Mouse (Mus musculus) liver, embryonic 12.5 days (tissue): ENCODE data around the gene Trim34a. TPM values are rescaled to one million over a fixed set of nuclear protein-coding genes. Genes with fewer than 3 reads are reported as not detected.
"Not testable (repeated sequence)": the region's sequence is repeated elsewhere in the genome, so short reads cannot be mapped to it uniquely, and the experiment has no call there.

Experiments
- ATAC-seq: fragments of 200-750 bp; cut with Nextera tagmentation; 2 replicates; pipeline ENCODE4 v1.8.0; 2017; ENCODE audit warnings: moderate number of reproducible peaks, mild to moderate bottlenecking, moderate library complexity
- H3K27ac ChIP-seq: fragments of 300-500 bp; sonication (generic); 2 replicates; pipeline ENCODE4 v1.5.1; 2016; ENCODE audit warnings: mild to moderate bottlenecking
- H3K27me3 ChIP-seq: fragments of 300-500 bp; sonication (generic); replicated peaks from 2 replicates; pipeline ENCODE4 v1.6.1; 2016; ENCODE audit warnings: mild to moderate bottlenecking, moderate library complexity
- H3K36me3 ChIP-seq: fragments of 300-500 bp; sonication (generic); 2 replicates; pipeline ENCODE4 v1.6.1; 2016; ENCODE audit warnings: mild to moderate bottlenecking, moderate library complexity
- H3K4me1 ChIP-seq: fragments of 300-500 bp; sonication (generic); 2 replicates; pipeline ENCODE4 v1.6.1; 2016
- H3K4me2 ChIP-seq: fragments of 300-500 bp; sonication (generic); 2 replicates; pipeline ENCODE4 v1.6.1; 2016; ENCODE audit warnings: mild to moderate bottlenecking, moderate library complexity
- H3K4me3 ChIP-seq: fragments of 300-500 bp; sonication (generic); 2 replicates; pipeline ENCODE4 v1.5.1; 2016; ENCODE audit warnings: mild to moderate bottlenecking, moderate library complexity
- H3K9ac ChIP-seq: fragments of 300-500 bp; sonication (generic); 2 replicates; pipeline ENCODE4 v1.6.1; 2016; ENCODE audit warnings: mild to moderate bottlenecking, moderate library complexity
- H3K9me3 ChIP-seq: fragments of 300-500 bp; sonication (generic); replicated peaks from 2 replicates; pipeline ENCODE4 v1.6.1; 2016; ENCODE audit warnings: mild to moderate bottlenecking, moderate library complexity
- WGBS: fragments of 180-500 bp; shearing (Covaris S2); methylation state at CpG from one replicate; pipeline ENCODE4 v1.1.7; 2016; ENCODE audit not compliant: insufficient replicate concordance; 5-methylcytosine and 5-hydroxymethylcytosine counted together
- polyA plus RNA-seq: library from polyadenylated mRNA; unstranded; fragments of >200 nt; fragmentation: Nextera tagmentation; extraction: Ambion mirVana; gene quantifications from 2 replicates; pipeline ENCODE4 v1.2.1, GENCODE M21; 2016

Trim34a gene
- polyA plus RNA-seq, result 1.2 and 1.7 TPM in 2 replicates

GRCm38 (mm10) chr7:104244287-104245181, at the start of gene Trim34a:
Gene Trim34a, plus strand, starts transcription at chr7:104244457.
- no peaks in the 10 kb centered on the region for H3K27me3 ChIP-seq
- H3K36me3 ChIP-seq, result no peaks in the 10 kb centered on the region
- H3K4me3 ChIP-seq, result peak within 1 kb of the TSS; percentile 60
- 5% methylated on average over 13 of the region's 13 CpGs for WGBS
- peak within 1 kb of the TSS; percentile 65 for H3K9ac ChIP-seq
- no peaks in the 10 kb centered on the region for H3K9me3 ChIP-seq
- H3K4me2 ChIP-seq, result peak within 1 kb of the TSS; percentile 66
- ATAC-seq, result peak; percentile 85
- H3K27ac ChIP-seq, result peak within 1 kb of the TSS; percentile 41; the same call in 1 of the 2 replicates
- H3K4me1 ChIP-seq, result no peaks in the 10 kb centered on the region

GRCm38 (mm10) chr7:104195885-104196284, 48.4 kb upstream of the Trim34a start, which contains the start of gene Olfr649:
Gene Olfr649, minus strand, starts transcription at chr7:104195985.
- Histone ChIP-seq H3K36me3 (no peaks in the 10 kb centered on the region), H3K27me3 (no peaks in the 10 kb centered on the region), H3K9me3 (no peaks in the 10 kb centered on the region), H3K4me3 (no peak within 1 kb of the TSS), H3K4me1 (no peaks in the 10 kb centered on the region), H3K9ac (no peak within 1 kb of the TSS), H3K4me2 (no peak within 1 kb of the TSS), H3K27ac (no peak within 1 kb of the TSS)
- WGBS, result 65% methylated on average over 6 of the region's 6 CpGs
- ATAC-seq, result no peak

- 3% methylated on average over 5 of the region's 5 CpGs for WGBS
These were observed 44.4 kb upstream of the Trim34a start for GRCm38 (mm10) chr7:104199822-104200221.

GRCm38 (mm10) chr7:104206197-104206596, 38.1 kb upstream of the Trim34a start:
- 49% methylated on average over 7 of the region's 7 CpGs for WGBS

More at GRCm38 (mm10) chr7:104199822-104200221, 44.4 kb upstream of the Trim34a start:
- Histone ChIP-seq H3K4me1 (no peaks in the 10 kb centered on the region), H3K4me3 (no peak overlapping the region), H3K4me2 (no peak overlapping the region), H3K27ac (no peak overlapping the region), H3K27me3 (no peaks in the 10 kb centered on the region), H3K9ac (no peak overlapping the region), H3K36me3 (no peaks in the 10 kb centered on the region), H3K9me3 (no peaks in the 10 kb centered on the region)
- peak; percentile 73; the same call in 1 of the 2 replicates for ATAC-seq

GRCm38 (mm10) chr7:104216011-104216535, 28.2 kb upstream of the Trim34a start:
- Histone ChIP-seq H3K9ac (no peak overlapping the region), H3K27me3 (no peaks in the 10 kb centered on the region), H3K4me2 (no peak overlapping the region), H3K36me3 (no peaks in the 10 kb centered on the region), H3K27ac (no peak overlapping the region), H3K4me3 (no peak overlapping the region), H3K4me1 (peaks cover 8% of the 10 kb centered on the region; the same call in 1 of the 2 replicates), H3K9me3 (no peaks in the 10 kb centered on the region)
- WGBS, result 21% methylated on average over 1 of the region's 1 CpGs
- ATAC-seq, result no peak

More at GRCm38 (mm10) chr7:104206197-104206596, 38.1 kb upstream of the Trim34a start:
- no peak for ATAC-seq
- no peaks in the 10 kb centered on the region for H3K27me3 ChIP-seq
- no peak overlapping the region for H3K27ac ChIP-seq
- no peaks in the 10 kb centered on the region for H3K36me3 ChIP-seq
- H3K4me3 ChIP-seq, result no peak overlapping the region
- no peaks in the 10 kb centered on the region for H3K9me3 ChIP-seq
- no peak overlapping the region for H3K4me2 ChIP-seq
- H3K9ac ChIP-seq, result no peak overlapping the region
- H3K4me1 ChIP-seq, result no peaks in the 10 kb centered on the region

- no peak for ATAC-seq
- WGBS, result 32% methylated on average over 2 of the region's 2 CpGs
These were observed 26.4 kb upstream of the Trim34a start for GRCm38 (mm10) chr7:104217881-104218280.

GRCm38 (mm10) chr7:104218701-104219569, 25.3 kb upstream of the Trim34a start, which contains the start of gene Trim6:
Gene Trim6, plus strand, starts transcription at chr7:104218793.
- WGBS, result 2% methylated on average over 37 of the region's 37 CpGs
- peak within 1 kb of the TSS; percentile 81 for H3K4me2 ChIP-seq
- H3K4me1 ChIP-seq, result peaks cover 8% of the 10 kb centered on the region; the same call in 1 of the 2 replicates
- H3K9ac ChIP-seq, result peak within 1 kb of the TSS; percentile 54
- no peak within 1 kb of the TSS for H3K27ac ChIP-seq
- ATAC-seq, result peak; percentile 80
- H3K4me3 ChIP-seq, result peak within 1 kb of the TSS; percentile 58
- H3K27me3 ChIP-seq, result no peaks in the 10 kb centered on the region
- no peaks in the 10 kb centered on the region for H3K9me3 ChIP-seq
- no peaks in the 10 kb centered on the region for H3K36me3 ChIP-seq

More at GRCm38 (mm10) chr7:104217881-104218280, 26.4 kb upstream of the Trim34a start:
- Histone ChIP-seq H3K4me3 (no peak overlapping the region), H3K4me1 (peaks cover 8% of the 10 kb centered on the region; the same call in 1 of the 2 replicates), H3K27ac (no peak overlapping the region), H3K36me3 (no peaks in the 10 kb centered on the region), H3K4me2 (no peak overlapping the region), H3K27me3 (no peaks in the 10 kb centered on the region), H3K9ac (no peak overlapping the region), H3K9me3 (no peaks in the 10 kb centered on the region)

- Histone ChIP-seq H3K27me3 (no peaks in the 10 kb centered on the region), H3K9me3 (no peaks in the 10 kb centered on the region), H3K27ac (no peak overlapping the region), H3K9ac (no peak overlapping the region), H3K4me2 (no peak overlapping the region), H3K4me1 (no peaks in the 10 kb centered on the region), H3K4me3 (no peak overlapping the region), H3K36me3 (no peaks in the 10 kb centered on the region)
- no peak for ATAC-seq
- 22% methylated on average over 2 of the region's 2 CpGs for WGBS
These were observed 13.1 kb upstream of the Trim34a start for GRCm38 (mm10) chr7:104231203-104231602.

- H3K27me3 ChIP-seq, result no peaks in the 10 kb centered on the region
- no peak for ATAC-seq
- H3K4me2 ChIP-seq, result no peak overlapping the region
- H3K9me3 ChIP-seq, result no peaks in the 10 kb centered on the region
- no peaks in the 10 kb centered on the region for H3K4me1 ChIP-seq
- no peaks in the 10 kb centered on the region for H3K36me3 ChIP-seq
- no peak overlapping the region for H3K9ac ChIP-seq
- no peak overlapping the region for H3K27ac ChIP-seq
- no peak overlapping the region for H3K4me3 ChIP-seq
These were observed 3.4 kb upstream of the Trim34a start for GRCm38 (mm10) chr7:104240857-104241256.

- WGBS, result 48% methylated on average over 1 of the region's 1 CpGs
- H3K4me3 ChIP-seq, result no peak overlapping the region
- H3K27me3 ChIP-seq, result no peaks in the 10 kb centered on the region
- H3K36me3 ChIP-seq, result no peaks in the 10 kb centered on the region
- 0 out of 2 replicates have a peak overlapping the region, but pooled peaks have one; percentile 28 for H3K9ac ChIP-seq
- no peak overlapping the region for H3K27ac ChIP-seq
- H3K9me3 ChIP-seq, result no peaks in the 10 kb centered on the region
- no peaks in the 10 kb centered on the region for H3K4me1 ChIP-seq
- ATAC-seq, result no peak
- peak overlapping the region; percentile 66 for H3K4me2 ChIP-seq
These were observed 641 bp upstream of the Trim34a start for GRCm38 (mm10) chr7:104243616-104244015.

- not testable (repeated sequence) for H3K4me3 ChIP-seq, H3K9me3 ChIP-seq, H3K4me2 ChIP-seq, H3K27me3 ChIP-seq, H3K9ac ChIP-seq, H3K27ac ChIP-seq, H3K36me3 ChIP-seq, ATAC-seq, H3K4me1 ChIP-seq
- 60% methylated on average over 4 of the region's 4 CpGs for WGBS
These were observed 16.1 kb downstream of the Trim34a start for GRCm38 (mm10) chr7:104260380-104260779.
